Comparison of ENCODE assay signal across 11 mouse cellular contexts in genomic region chr8:108592990-108593589, GRCm38 (mm10).
DNase-seq lines count a peak whose midpoint lies in the region; ATAC-seq and TF ChIP-seq lines count a peak whose summit lies in the region.
"Had no signal": no experiment of that assay in that cellular context is flagged by ENCODE, and none has a peak within 500 bp of the region (broad histone marks: within the 10 kb centered on the region; RNA-seq: fewer than 3 reads in every experiment).

No protein-coding gene starts in this region.

- ATAC-seq in lung, embryonic 14.5 days (ENCODE audit: insufficient read depth), result no peak
- ATAC-seq in lung, postnatal 0 days, result no peak
- ATAC-seq in embryonic facial prominence, embryonic 11.5 days (replicated peaks; ENCODE audit: insufficient number of reproducible peaks, low FRiP score, low TSS enrichment, low read depth), result no peak
- ATAC-seq in liver, embryonic 16.5 days (ENCODE audit: low read depth), result peak; percentile 30; the same call in 1 of the 2 replicates
- no peak for ATAC-seq in forebrain, embryonic 14.5 days
- ATAC-seq: forebrain, embryonic 15.5 days had no signal

- H3K9ac ChIP-seq in lung, embryonic 14.5 days, result no peak overlapping the region
- H3K9ac ChIP-seq in lung, postnatal 0 days (replicated peaks; ENCODE audit: low read depth), result no peak overlapping the region
- H3K9ac ChIP-seq in embryonic facial prominence, embryonic 11.5 days (replicated peaks; ENCODE audit: low read length), result no peak overlapping the region
- H3K9ac ChIP-seq in liver, embryonic 16.5 days (ENCODE audit: low read depth, low read length), result no peak overlapping the region
- no peak overlapping the region for H3K9ac ChIP-seq in forebrain, embryonic 14.5 days (ENCODE audit: low read length)
- H3K9ac ChIP-seq: forebrain, embryonic 15.5 days had no signal

- H3K9me3 ChIP-seq in lung, embryonic 14.5 days (ENCODE audit: low read depth, low read length), result no peaks in the 10 kb centered on the region
- H3K9me3 ChIP-seq in lung, postnatal 0 days (ENCODE audit: low read length), result no peaks in the 10 kb centered on the region
- no peaks in the 10 kb centered on the region for H3K9me3 ChIP-seq in embryonic facial prominence, embryonic 11.5 days (replicated peaks; ENCODE audit: control insufficient read depth, low read length)
- H3K9me3 ChIP-seq in liver, embryonic 16.5 days (replicated peaks; ENCODE audit: control insufficient read depth, low read length), result no peaks in the 10 kb centered on the region
- no peaks in the 10 kb centered on the region for H3K9me3 ChIP-seq in forebrain, embryonic 14.5 days (replicated peaks; ENCODE audit: control insufficient read depth, low read length)
- H3K9me3 ChIP-seq: forebrain, embryonic 15.5 days had no signal

- no peak for TF ChIP-seq EP300 in lung, postnatal 0 days (IDR thresholded peaks at IDR 0.05)

- WGBS in lung, embryonic 14.5 days, result 60% methylated on average over 13 of the region's 13 CpGs
- WGBS in lung, postnatal 0 days, result 66% methylated on average over 13 of the region's 13 CpGs
- 28% methylated on average over 13 of the region's 13 CpGs for WGBS in embryonic facial prominence, embryonic 11.5 days
- WGBS in liver, embryonic 16.5 days (ENCODE audit: insufficient replicate concordance), result 61% methylated on average over 13 of the region's 13 CpGs
- 72% methylated on average over 13 of the region's 13 CpGs for WGBS in forebrain, embryonic 14.5 days

- peak overlapping the region; percentile 94 for H3K27ac ChIP-seq in lung, embryonic 14.5 days (ENCODE audit: low read depth)
- H3K27ac ChIP-seq in lung, postnatal 0 days (ENCODE audit: low read length), result no peak overlapping the region
- H3K27ac ChIP-seq in embryonic facial prominence, embryonic 11.5 days (replicated peaks; ENCODE audit: low read depth, low read length), result peak overlapping the region; percentile 38
- H3K27ac ChIP-seq in liver, embryonic 16.5 days (ENCODE audit: low read length), result no peak overlapping the region
- no peak overlapping the region for H3K27ac ChIP-seq in forebrain, embryonic 14.5 days (ENCODE audit: low read depth, low read length)
- H3K27ac ChIP-seq: forebrain, embryonic 15.5 days had no signal

- no peak overlapping the region for H3K4me3 ChIP-seq in lung, embryonic 14.5 days (ENCODE audit: low read depth, low read length)
- no peak overlapping the region for H3K4me3 ChIP-seq in lung, postnatal 0 days (ENCODE audit: low read depth, low read length)
- H3K4me3 ChIP-seq in embryonic facial prominence, embryonic 11.5 days (ENCODE audit: low read depth, low read length), result no peak overlapping the region
- no peak overlapping the region for H3K4me3 ChIP-seq in liver, embryonic 16.5 days (ENCODE audit: low read depth, low read length)
- no peak overlapping the region for H3K4me3 ChIP-seq in forebrain, embryonic 14.5 days (ENCODE audit: low read depth, low read length)
- H3K4me3 ChIP-seq: forebrain, embryonic 15.5 days had no signal

- TF ChIP-seq CTCF in lung, embryonic 14.5 days (IDR thresholded peaks at IDR 0.05; ENCODE audit: low read depth), result no peak
- no peak for TF ChIP-seq CTCF in lung, postnatal 0 days (IDR thresholded peaks at IDR 0.05)

- no peaks in the 10 kb centered on the region for H3K27me3 ChIP-seq in lung, embryonic 14.5 days (ENCODE audit: insufficient read depth, low read length)
- no peaks in the 10 kb centered on the region for H3K27me3 ChIP-seq in lung, postnatal 0 days (replicated peaks; ENCODE audit: insufficient read depth, low read length)
- H3K27me3 ChIP-seq in embryonic facial prominence, embryonic 11.5 days (ENCODE audit: control insufficient read depth, insufficient read depth, low read length), result no peaks in the 10 kb centered on the region
- H3K27me3 ChIP-seq in liver, embryonic 16.5 days (ENCODE audit: control insufficient read depth, insufficient read depth, low read depth, low read length), result no peaks in the 10 kb centered on the region
- H3K27me3 ChIP-seq in forebrain, embryonic 14.5 days (replicated peaks; ENCODE audit: control insufficient read depth, insufficient read depth, low read length), result no peaks in the 10 kb centered on the region
- H3K27me3 ChIP-seq: forebrain, embryonic 15.5 days had no signal

- H3K4me2 ChIP-seq in lung, embryonic 14.5 days, result no peak overlapping the region
- H3K4me2 ChIP-seq in lung, postnatal 0 days (replicated peaks; ENCODE audit: low read depth, low read length), result no peak overlapping the region
- no peak overlapping the region for H3K4me2 ChIP-seq in embryonic facial prominence, embryonic 11.5 days (ENCODE audit: low read depth, low read length)
- no peak overlapping the region for H3K4me2 ChIP-seq in liver, embryonic 16.5 days (ENCODE audit: low read depth, low read length)
- no peak overlapping the region for H3K4me2 ChIP-seq in forebrain, embryonic 14.5 days (ENCODE audit: low read length)
- H3K4me2 ChIP-seq: forebrain, embryonic 15.5 days had no signal

- no peaks in the 10 kb centered on the region for H3K36me3 ChIP-seq in lung, embryonic 14.5 days (ENCODE audit: insufficient read depth)
- H3K36me3 ChIP-seq in lung, postnatal 0 days (ENCODE audit: insufficient read depth, low read length), result no peaks in the 10 kb centered on the region
- H3K36me3 ChIP-seq in embryonic facial prominence, embryonic 11.5 days (replicated peaks; ENCODE audit: control insufficient read depth, insufficient read depth, low read depth, low read length), result no peaks in the 10 kb centered on the region
- no peaks in the 10 kb centered on the region for H3K36me3 ChIP-seq in liver, embryonic 16.5 days (ENCODE audit: control insufficient read depth, insufficient read depth)
- H3K36me3 ChIP-seq in forebrain, embryonic 14.5 days (ENCODE audit: control insufficient read depth, insufficient read depth, low read length), result no peaks in the 10 kb centered on the region
- H3K36me3 ChIP-seq: forebrain, embryonic 15.5 days had no signal

- H3K4me1 ChIP-seq in lung, embryonic 14.5 days (ENCODE audit: insufficient read depth), result peaks cover 32% of the 10 kb centered on the region
- peaks cover 3% of the 10 kb centered on the region; the same call in 1 of the 2 replicates for H3K4me1 ChIP-seq in lung, postnatal 0 days (ENCODE audit: insufficient read depth, low read depth, low read length)
- peaks cover 10% of the 10 kb centered on the region for H3K4me1 ChIP-seq in embryonic facial prominence, embryonic 11.5 days (ENCODE audit: control insufficient read depth, insufficient read depth, low read length)
- H3K4me1 ChIP-seq in liver, embryonic 16.5 days (ENCODE audit: control insufficient read depth, low read depth, low read length), result peaks cover 6% of the 10 kb centered on the region
- peaks cover 11% of the 10 kb centered on the region; the same call in 1 of the 2 replicates for H3K4me1 ChIP-seq in forebrain, embryonic 14.5 days (ENCODE audit: control insufficient read depth, insufficient read depth, low read length)

- intact Hi-C loops in heart, postnatal 25 days (cut with DNase I), result no loop called here

- DNase-seq in heart, adult 11 months, result peak; percentile 93
- no peak for DNase-seq in heart, postnatal 25 days (ENCODE audit: low spot score)
- DNase-seq in lung, embryonic 14.5 days, result no peak
- no peak for DNase-seq in lung, postnatal 0 days (ENCODE audit: low spot score)
- peak; percentile 44 for DNase-seq in embryonic facial prominence, embryonic 11.5 days (ENCODE audit: low spot score)
- no peak for DNase-seq in cerebellum, postnatal 14 days
- no peak for DNase-seq in forebrain, embryonic 14.5 days (ENCODE audit: low spot score)
- DNase-seq: cerebellum, adult 9-11 months; kidney, postnatal 25 days had no signal

Comparison
In these comparisons a context has a peak if more than half of its experiments do, and no peak if none do; other contexts are left out.
1. DNase-seq: peak in heart, adult 11 months (single experiment) and embryonic facial prominence, embryonic 11.5 days (single experiment); none in heart, postnatal 25 days (single experiment), lung, embryonic 14.5 days (single experiment), lung, postnatal 0 days (single experiment), cerebellum, postnatal 14 days (0 of 2) and forebrain, embryonic 14.5 days (single experiment).
2. H3K27ac ChIP-seq: peak in lung, embryonic 14.5 days (single experiment) and embryonic facial prominence, embryonic 11.5 days (single experiment); none in lung, postnatal 0 days (single experiment), liver, embryonic 16.5 days (single experiment) and forebrain, embryonic 14.5 days (single experiment).